Mouse (Mus musculus) lung, postnatal 0 days (tissue): ENCODE measurements around the gene Clk2. TPM values are rescaled to one million over a fixed set of nuclear protein-coding genes. Genes with fewer than 3 reads are reported as not detected.
"Not testable (repeated sequence)": the region's sequence is repeated elsewhere in the genome, so short reads cannot be mapped to it uniquely, and the experiment has no call there.

Source experiments
- ATAC-seq: fragments of 200-750 bp; cut with Nextera tagmentation; 2 replicates; pipeline ENCODE4 v1.8.0; 2017; ENCODE audit warnings: moderate library complexity
- DNase-seq: peaks from one replicate; pipeline ENCODE4 v3.0.0-alpha.2; 2016; ENCODE audit warnings: low spot score
- H3K27ac ChIP-seq: fragments of 300-500 bp; sonication (generic); 2 replicates; pipeline ENCODE4 v1.5.1; 2014; ENCODE audit warnings: antibody characterized with exemption, mild to moderate bottlenecking, low read length, mixed read lengths
- H3K27me3 ChIP-seq: fragments of 300-500 bp; sonication (generic); replicated peaks from 2 replicates; pipeline ENCODE4 v1.6.1; 2014; ENCODE audit warnings: low read length, mixed read lengths; ENCODE audit not compliant: insufficient read depth
- H3K36me3 ChIP-seq: fragments of 300-500 bp; sonication (generic); 2 replicates; pipeline ENCODE4 v1.6.1; 2014; ENCODE audit warnings: low read length, mixed read lengths; ENCODE audit not compliant: insufficient read depth
- H3K4me1 ChIP-seq: fragments of 300-500 bp; sonication (generic); 2 replicates; pipeline ENCODE4 v1.6.1; 2014; ENCODE audit warnings: antibody characterized with exemption, low read depth, low read length, mixed read lengths; ENCODE audit not compliant: insufficient read depth
- H3K4me2 ChIP-seq: fragments of 300-500 bp; sonication (generic); replicated peaks from 2 replicates; pipeline ENCODE4 v1.6.1; 2014; ENCODE audit warnings: low read depth, mild to moderate bottlenecking, low read length, moderate library complexity, mixed read lengths
- H3K4me3 ChIP-seq: fragments of 300-500 bp; sonication (generic); 2 replicates; pipeline ENCODE4 v1.5.1; 2014; ENCODE audit warnings: low read depth, low read length
- H3K9ac ChIP-seq: fragments of 300-500 bp; sonication (generic); replicated peaks from 2 replicates; pipeline ENCODE4 v1.6.1; 2014; ENCODE audit warnings: low read depth, mild to moderate bottlenecking
- H3K9me3 ChIP-seq: fragments of 300-500 bp; sonication (generic); 2 replicates; pipeline ENCODE4 v1.6.1; 2016; ENCODE audit warnings: low read length, mixed read lengths
- CTCF ChIP-seq: IDR thresholded peaks from 2 replicates; pipeline ENCODE4 v1.5.1; 2016; ENCODE audit warnings: antibody characterized with exemption, mild to moderate bottlenecking
- EP300 ChIP-seq: IDR thresholded peaks from 2 replicates; pipeline ENCODE4 v1.6.1; 2016; ENCODE audit warnings: antibody characterized with exemption, mild to moderate bottlenecking, control low read depth
- WGBS: fragments of 180-500 bp; shearing (Covaris S2); extraction: QIAGEN DNeasy Blood & Tissue Kit; methylation state at CpG from one replicate; pipeline ENCODE4 v1.1.7; 2014; 5-methylcytosine and 5-hydroxymethylcytosine counted together
- polyA plus RNA-seq: library from polyadenylated mRNA; unstranded; fragments of >200 nt; fragmentation: Nextera tagmentation; extraction: Ambion mirVana; gene quantifications from 2 replicates; pipeline ENCODE4 v1.2.1, GENCODE M21; 2015

Clk2 gene
- polyA plus RNA-seq, 1 experiment from 2014 or later: 17.7 TPM

DNA sequence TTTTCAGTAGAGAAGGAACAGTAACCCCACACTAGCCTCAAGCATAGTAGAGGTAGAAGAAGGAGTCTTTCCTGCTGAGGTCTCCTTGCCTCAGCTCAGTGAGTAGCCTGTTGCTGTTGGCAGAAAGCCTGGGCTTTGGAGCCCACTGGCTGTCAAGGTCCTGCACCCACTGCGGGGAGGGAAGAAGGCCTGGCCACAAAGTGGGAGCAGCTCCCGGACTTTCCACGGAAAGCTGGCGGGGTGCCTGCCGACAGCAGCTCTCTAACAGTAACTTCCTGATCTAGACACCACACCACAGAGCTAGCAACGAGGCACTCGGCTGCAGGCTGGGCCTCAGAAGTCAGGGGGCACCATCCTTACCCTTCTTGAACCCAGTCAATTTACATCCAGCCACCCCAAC is 46.1 kb downstream of the Clk2 start:
- WGBS: 60% methylated on average over 7 of the region's 7 CpGs
- DNase-seq (no peak), ATAC-seq (no peak)
- Histone ChIP-seq H3K27ac (no peak overlapping the region), H3K27me3 (no peaks in the 10 kb centered on the region), H3K4me1 (peaks cover 11% of the 10 kb centered on the region; the same call in 1 of the 2 replicates), H3K9ac (no peak overlapping the region), H3K9me3 (no peaks in the 10 kb centered on the region), H3K36me3 (peaks cover 28% of the 10 kb centered on the region), H3K4me3 (no peak overlapping the region), H3K4me2 (no peak overlapping the region)
- TF ChIP-seq EP300: no peak
- no peak for TF ChIP-seq CTCF

- ATAC-seq (peak; percentile 90), DNase-seq (peak; percentile 98)
- Histone ChIP-seq H3K9ac (peak overlapping the region; percentile 51), H3K9me3 (no peaks in the 10 kb centered on the region), H3K4me3 (peak overlapping the region; percentile 59), H3K27ac (peak overlapping the region; percentile 94), H3K4me1 (peaks cover 12% of the 10 kb centered on the region; the same call in 1 of the 2 replicates), H3K4me2 (peak overlapping the region; percentile 69), H3K36me3 (0 out of 2 replicates have a peak, but pooled peaks cover 5% of the 10 kb centered on the region), H3K27me3 (no peaks in the 10 kb centered on the region)
- TF ChIP-seq EP300 (no peak; the same call in 1 of the 2 replicates), CTCF (no peak)
- under 1% methylated on average over 61 of the region's 69 CpGs for WGBS
Observed at GRCm38 (mm10) chr3:89213803-89214530, 49.4 kb downstream of the Clk2 start.

DNA sequence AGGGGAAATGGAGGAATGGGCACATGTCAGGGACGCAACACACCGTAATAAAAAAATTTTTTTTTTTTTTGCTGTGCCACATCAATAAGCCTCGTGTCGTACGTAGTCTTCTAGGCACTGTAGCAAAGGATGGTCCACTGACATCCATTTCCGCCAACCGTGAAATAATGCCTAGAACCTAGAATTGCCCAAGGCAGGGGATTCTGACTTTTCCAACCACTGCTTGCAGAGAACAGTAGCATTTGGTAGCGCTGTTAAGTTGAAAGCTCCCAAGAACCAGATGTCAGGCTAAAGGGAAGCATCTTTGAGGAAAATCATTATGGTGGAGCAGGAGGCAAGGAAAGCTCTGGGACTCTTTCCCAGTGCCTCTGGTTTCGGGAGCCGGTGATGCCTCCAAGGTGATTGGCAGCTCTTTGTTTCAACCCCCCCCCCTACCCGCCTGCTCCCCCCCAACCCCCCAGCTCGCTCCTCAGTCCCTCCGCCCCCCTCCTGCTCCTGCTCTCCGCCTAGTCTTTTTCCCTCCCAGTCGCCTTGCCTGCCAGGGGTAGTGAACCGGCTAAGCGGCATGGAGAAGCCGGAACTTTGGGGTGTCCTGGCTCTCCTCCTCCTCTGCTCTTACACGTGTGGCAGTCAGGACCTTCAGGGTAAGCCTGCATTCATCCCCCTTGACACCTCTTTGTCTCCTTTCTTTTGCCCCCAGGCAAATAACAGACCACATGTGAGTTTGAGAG is 50.3 kb downstream of the Clk2 start, which contains the start of gene Thbs3:
TSS of gene Thbs3 (plus strand) at position 500 of the 731 bp plus-strand sequence.
- Histone ChIP-seq H3K27ac (peak within 1 kb of the TSS; percentile 94), H3K4me3 (peak within 1 kb of the TSS; percentile 59), H3K4me1 (peaks cover 12% of the 10 kb centered on the region; the same call in 1 of the 2 replicates), H3K27me3 (no peaks in the 10 kb centered on the region), H3K9me3 (no peaks in the 10 kb centered on the region), H3K9ac (peak within 1 kb of the TSS; percentile 51), H3K36me3 (0 out of 2 replicates have a peak, but pooled peaks cover under 1% of the 10 kb centered on the region), H3K4me2 (peak within 1 kb of the TSS; percentile 69)
- ATAC-seq: no peak
- no peak for TF ChIP-seq EP300
- peak; percentile 56 for DNase-seq
- under 1% methylated on average over 19 of the region's 19 CpGs for WGBS

DNA sequence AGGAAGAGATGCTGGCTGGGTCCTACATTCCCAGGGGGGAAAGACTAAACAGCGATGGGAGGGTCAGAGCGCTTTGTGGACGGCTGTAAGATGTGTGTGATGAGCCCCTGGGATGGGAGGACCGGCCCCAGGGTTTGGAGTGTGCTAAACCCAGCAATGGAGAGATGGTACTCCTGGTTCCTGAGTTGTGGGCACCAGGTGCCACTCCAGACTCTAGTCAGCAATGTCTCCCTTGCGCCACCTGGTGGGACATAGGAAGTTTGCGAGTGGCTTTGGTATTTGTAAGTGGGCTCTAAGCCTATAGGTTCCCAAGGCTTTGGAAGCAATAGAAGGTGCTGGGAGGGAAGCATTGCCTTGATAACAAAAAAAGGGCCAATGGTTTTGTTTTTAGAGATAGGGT is 51.3 kb downstream of the Clk2 start:
- no peak overlapping the region; the same call in 1 of the 2 replicates for H3K27ac ChIP-seq
- WGBS: 0% methylated on average over 6 of the region's 6 CpGs
- no peaks in the 10 kb centered on the region for H3K9me3 ChIP-seq
- peaks cover 12% of the 10 kb centered on the region; the same call in 1 of the 2 replicates for H3K4me1 ChIP-seq
- 0 out of 2 replicates have a peak overlapping the region, but pooled peaks have one; percentile 14 for H3K4me3 ChIP-seq
- no peak overlapping the region for H3K9ac ChIP-seq
- H3K4me2 ChIP-seq: peak overlapping the region; percentile 69; the same call in 1 of the 2 replicates
- ATAC-seq (0 out of 2 replicates have a peak, but pooled peaks have one; percentile 9), DNase-seq (peak; percentile 93)
- H3K36me3 ChIP-seq: no peaks in the 10 kb centered on the region
- H3K27me3 ChIP-seq: no peaks in the 10 kb centered on the region
- no peak for TF ChIP-seq EP300
- TF ChIP-seq CTCF: peak; percentile 97

- H3K27ac ChIP-seq, H3K4me3 ChIP-seq, H3K36me3 ChIP-seq, ATAC-seq, H3K9me3 ChIP-seq, H3K4me2 ChIP-seq, H3K27me3 ChIP-seq, DNase-seq, H3K9ac ChIP-seq: not testable (repeated sequence)
- H3K4me1 ChIP-seq: peaks cover 12% of the 10 kb centered on the region; the same call in 1 of the 2 replicates
- 73% methylated on average over 7 of the region's 7 CpGs for WGBS
Observed at GRCm38 (mm10) chr3:89216407-89216806, 51.8 kb downstream of the Clk2 start.

DNA sequence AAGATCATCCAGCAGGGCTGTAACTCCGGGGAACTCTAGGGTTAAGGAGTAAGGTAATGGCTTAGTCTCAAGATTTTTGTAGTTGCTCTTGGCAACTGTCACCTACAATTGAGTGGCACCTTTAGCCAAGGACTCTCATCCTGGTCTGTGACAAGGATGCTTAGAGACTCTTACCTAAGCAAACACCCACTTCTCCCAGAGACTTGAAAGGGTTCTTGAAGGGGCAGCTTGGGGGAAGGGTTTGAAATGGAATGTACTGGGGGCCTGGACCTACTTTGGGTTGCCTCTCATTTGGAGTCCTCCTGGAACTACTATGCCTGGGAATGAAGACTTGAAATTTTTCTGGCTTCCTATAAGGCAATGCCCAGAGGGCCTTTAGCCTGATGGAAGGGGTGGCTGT is 53.7 kb downstream of the Clk2 start:
- H3K4me1 ChIP-seq: peaks cover 9% of the 10 kb centered on the region; the same call in 1 of the 2 replicates
- H3K4me2 ChIP-seq: peak overlapping the region; percentile 25; the same call in 1 of the 2 replicates
- ATAC-seq: peak; percentile 52
- DNase-seq: peak; percentile 91
- 61% methylated on average over 1 of the region's 1 CpGs for WGBS
- H3K9me3 ChIP-seq: no peaks in the 10 kb centered on the region
- no peak overlapping the region for H3K4me3 ChIP-seq
- no peak overlapping the region for H3K9ac ChIP-seq
- H3K27me3 ChIP-seq: no peaks in the 10 kb centered on the region
- 0 out of 2 replicates have a peak overlapping the region, but pooled peaks have one; percentile 51 for H3K27ac ChIP-seq
- TF ChIP-seq EP300: peak; percentile 91
- TF ChIP-seq CTCF: no peak
- no peaks in the 10 kb centered on the region for H3K36me3 ChIP-seq
